Mouse (Mus musculus) cerebellum, adult 18-20 months (tissue): ENCODE measurements around the gene Gtf2b.

Experiments
- DNase-seq, 2 experiments: peaks; one replicate each; pipeline ENCODE4 v3.0.0; 2021

Gtf2b gene

DNA sequence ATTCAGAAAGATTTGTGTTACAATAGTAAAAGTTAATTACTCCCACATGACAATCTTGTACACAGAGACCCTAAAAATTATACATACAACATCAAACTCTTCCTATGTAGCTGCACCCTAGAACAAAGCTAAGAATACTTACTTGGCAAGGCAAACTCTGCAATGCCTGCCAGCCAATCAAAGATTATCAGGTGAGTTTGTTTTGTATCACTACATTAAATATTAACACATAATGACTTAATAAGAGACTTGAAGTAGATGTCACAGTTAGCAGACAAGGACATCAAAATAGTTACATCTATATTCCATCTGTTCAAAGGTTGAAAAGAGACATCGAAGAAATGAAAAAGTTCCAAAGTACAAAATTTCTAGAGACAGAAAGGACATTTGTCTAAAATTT lies 58.8 kb downstream of the Gtf2b start:
- DNase-seq = no peak

GRCm38 (mm10) chr3:142826449-142827146 lies 61.8 kb downstream of the Gtf2b start:
- DNase-seq = no peak

DNA sequence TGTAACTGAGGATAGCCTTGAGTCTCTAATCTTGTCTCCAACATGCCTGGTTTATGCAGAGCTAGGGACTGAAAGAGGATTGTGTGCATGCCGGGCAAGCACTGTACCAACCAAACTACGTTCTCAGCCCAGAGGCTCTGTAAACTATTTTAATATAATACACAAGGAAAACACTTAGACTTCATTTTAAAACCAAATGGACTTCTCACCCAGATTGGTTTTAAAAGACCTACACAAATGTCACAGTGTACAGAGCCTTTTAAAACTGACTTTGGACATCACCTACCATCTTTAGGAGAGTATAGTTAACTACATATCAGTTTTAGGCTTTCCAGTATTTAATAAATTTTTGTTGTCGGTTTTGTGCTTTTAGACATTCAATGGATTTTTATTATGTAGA lies 68.1 kb downstream of the Gtf2b start:
- DNase-seq = no peak
